Mouse (Mus musculus) liver, postnatal 0 days (tissue): ENCODE measurements around the gene Egfem1.

Experiments
- CTCF ChIP-seq: sonication (generic); IDR thresholded peaks from 2 replicates; pipeline ENCODE4 v1.5.1; 2016; ENCODE audit warnings: antibody characterized with exemption, low read depth
- EP300 ChIP-seq: IDR thresholded peaks from 2 replicates; pipeline ENCODE4 v1.6.1; 2016; ENCODE audit warnings: antibody characterized with exemption, low read depth, mild to moderate bottlenecking

DNA sequence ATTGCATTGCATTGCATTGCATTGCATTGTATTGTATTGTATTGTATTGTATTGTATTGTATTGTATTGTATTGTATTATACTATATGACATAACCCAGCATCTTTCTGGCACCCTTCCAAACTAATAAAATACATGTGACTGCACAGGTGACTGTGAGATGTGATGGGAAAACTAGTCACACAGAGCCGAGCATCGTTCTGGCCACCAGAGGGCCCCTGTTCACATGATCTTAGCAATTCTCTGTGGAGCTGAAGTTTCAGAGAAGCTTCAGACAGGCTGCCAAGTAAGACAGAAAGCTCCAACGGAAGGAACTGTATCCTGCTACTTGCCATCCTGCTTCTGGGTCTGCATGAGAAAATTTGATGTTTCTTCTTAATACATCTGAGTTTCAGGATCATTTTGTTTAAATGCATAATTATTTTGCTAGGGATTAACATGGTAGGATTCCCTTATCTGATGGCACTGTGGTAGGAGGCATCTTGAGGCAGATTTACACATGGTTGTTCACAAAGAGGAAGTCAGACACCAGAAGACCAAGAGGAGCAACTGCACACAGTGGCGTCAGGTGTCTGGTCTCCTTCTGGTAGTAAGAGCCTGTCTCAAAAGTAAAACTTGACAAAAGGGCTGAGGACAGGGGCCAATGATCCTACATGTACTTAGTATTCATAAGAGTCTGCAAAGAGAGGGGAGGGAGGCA, 648.4 kb downstream of the Egfem1 start:
- TF ChIP-seq CTCF: peak; percentile 65
- TF ChIP-seq EP300: no peak
